Mouse (Mus musculus): Measurements from ENCODE around the gene Clip3.

DNA sequence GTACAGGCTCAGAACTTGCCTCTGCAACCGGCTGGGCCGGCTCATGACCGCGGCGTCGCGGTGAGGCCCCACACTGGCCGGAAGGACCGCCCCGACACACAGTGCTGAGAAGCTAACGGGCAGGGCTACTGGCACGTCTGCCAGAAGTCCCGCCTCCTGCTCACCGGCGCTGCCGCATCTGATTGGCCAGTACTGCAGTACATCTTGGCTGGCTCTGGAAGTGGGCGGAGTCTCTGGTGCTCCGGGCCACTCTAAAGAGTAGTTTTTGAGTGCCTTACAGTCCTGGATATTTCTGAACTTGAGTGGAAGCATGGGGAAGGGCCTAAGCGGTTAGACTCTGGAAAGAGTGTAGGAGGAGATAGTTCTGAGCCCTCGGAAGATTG, 30.7 kb downstream of the Clip3 start:
- TF ChIP-seq E2F4 (IDR thresholded peaks at IDR 0.05; ENCODE audit: insufficient read depth) (no peak), POLR2A (IDR thresholded peaks at IDR 0.05; ENCODE audit: insufficient read length, low read depth) (peak; percentile 83)
